Mouse (Mus musculus) monocyte, adult 5-6 weeks (primary cell): ENCODE data around the gene Ebna1bp2. TPM values are rescaled to one million over a fixed set of nuclear protein-coding genes. Genes with fewer than 3 reads are reported as not detected.

ENCODE experiments used
- ATAC-seq: fragments of 153-309, 156-312 bp; replicated peaks from 2 replicates; pipeline ENCODE4 v1.8.0; 2017; ENCODE audit warnings: mild to moderate bottlenecking; ENCODE audit not compliant: low TSS enrichment, insufficient number of reproducible peaks, severe bottlenecking, poor library complexity, low FRiP score
- total RNA-seq: library from RNA; stranded (forward); fragments of 200-1000, 200-491, 200-594 nt; gene quantifications from 3 replicates; pipeline ENCODE4 v1.2.3, GENCODE M21; 2017

The Ebna1bp2 gene
- 40.9 to 70.6 TPM (median 54.9 TPM) in 3 replicates for total RNA-seq

DNA sequence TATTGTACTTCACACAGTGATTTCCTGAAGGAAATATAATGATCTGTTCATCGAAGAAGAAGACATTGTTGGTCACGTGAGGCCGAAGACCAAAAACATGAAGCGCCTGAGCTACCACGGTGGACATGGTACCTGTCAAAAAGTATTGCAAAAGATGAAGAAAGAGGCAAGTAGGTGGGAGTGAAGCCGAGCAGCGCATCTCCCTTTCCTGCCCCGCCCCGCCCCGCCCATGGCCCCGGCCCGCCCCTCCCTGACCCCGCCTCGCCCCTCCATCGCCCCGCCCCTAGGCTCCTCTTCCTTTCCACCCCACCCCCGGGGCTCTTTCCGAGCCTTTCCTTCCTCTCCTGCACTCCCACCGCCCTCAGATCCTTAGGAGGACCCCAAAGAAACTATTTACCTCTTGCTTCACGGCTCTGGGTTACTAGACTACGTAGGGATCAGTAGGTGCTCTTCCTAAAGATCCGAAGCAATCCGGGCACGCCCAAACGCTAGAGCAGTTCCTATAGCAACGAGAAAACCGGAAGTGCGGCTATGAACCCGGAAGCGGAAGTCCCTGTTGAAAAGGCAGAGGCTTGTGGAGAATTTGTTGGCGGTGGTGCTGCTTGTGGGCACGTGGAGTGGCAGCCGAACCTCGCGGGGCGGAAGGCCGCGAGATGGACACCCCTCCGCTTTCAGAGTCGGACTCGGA, at the start of gene Ebna1bp2, which contains the start of gene Cfap57:
Gene Ebna1bp2, plus strand, starts transcription at position 521 of the 688 bp plus-strand sequence.
Gene Cfap57, minus strand, starts transcription at position 499 of the 688 bp plus-strand sequence.
- peak; percentile 89 for ATAC-seq

DNA sequence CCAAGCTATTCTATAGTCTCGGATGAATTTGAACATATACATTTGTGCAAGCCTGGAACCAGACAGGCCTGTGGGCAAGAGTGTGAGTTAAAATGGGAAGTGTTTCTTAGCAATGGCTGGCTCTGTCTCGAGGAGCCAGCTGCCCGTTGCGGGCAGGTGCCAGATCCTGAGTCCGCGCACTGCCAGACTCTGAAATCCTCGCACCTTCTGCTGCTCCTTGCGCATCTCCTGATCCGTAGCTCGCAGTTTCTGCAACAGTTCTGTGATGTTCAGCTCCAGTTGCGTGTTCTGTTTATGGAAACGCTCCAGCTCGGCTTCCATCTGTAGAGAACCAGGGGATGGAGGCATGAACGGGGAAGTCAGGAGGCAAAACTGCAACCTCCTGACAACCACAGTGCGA, 49.2 kb upstream of the Ebna1bp2 start:
- no peak for ATAC-seq

DNA sequence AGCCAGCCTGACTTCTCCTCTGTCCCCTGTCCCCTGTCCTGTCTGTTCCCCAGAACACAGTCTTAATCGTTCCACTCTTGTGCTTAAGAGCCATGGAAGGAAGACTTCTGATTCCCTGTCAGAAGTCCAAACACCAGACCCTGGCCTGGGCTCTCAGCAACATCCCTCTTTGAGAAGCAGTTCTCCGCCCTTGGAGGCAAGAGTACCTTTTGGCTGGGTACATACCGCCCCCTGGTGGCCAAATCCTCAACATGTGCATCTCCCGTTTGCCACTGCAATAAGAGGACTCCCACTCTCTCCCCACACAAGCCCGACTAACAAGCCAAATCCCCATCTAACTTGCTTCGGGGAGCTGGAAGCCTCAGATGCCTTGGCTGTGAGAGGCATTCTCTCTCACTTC, 44.5 kb upstream of the Ebna1bp2 start:
- no peak for ATAC-seq

DNA sequence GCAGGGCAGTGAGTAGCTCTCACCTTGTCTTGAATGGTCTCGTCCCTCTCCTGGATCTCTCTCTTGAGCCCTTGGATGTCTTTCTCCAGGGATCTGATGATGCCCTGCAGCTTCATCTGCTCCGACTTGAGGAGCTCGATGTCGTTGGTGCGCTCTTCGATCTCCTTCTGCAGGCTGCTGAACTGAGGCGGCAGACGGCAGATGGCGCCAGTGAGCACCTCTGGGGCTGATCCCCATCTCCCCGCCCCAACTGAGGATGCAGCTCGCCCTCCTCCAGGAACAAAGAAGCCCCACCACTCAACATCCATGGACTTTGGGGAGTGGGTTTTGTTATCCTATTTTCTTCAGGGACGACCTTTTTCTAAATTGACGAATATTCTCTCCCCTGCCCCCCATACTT, 41.3 kb upstream of the Ebna1bp2 start:
- ATAC-seq: no peak

DNA sequence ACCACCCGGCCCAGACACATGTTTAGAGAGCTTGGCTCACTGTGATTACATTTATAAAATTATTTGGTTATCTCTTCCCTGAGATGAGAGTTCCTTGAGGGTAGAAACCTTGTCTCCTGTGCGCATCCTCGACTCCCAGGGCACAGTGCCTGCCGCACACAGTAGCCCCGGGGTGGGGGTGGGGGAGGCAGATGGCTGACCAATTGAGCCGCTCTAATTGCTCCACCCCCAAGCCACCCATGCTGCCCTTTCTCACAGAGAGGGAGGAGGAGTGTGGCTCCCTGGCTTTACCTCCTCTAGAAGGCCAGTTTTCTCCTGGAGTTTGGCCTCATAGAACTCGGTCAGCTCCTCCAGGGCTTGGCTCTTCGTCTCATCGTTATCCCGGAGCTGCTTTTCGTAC, 39.1 kb upstream of the Ebna1bp2 start:
- ATAC-seq: no peak

DNA sequence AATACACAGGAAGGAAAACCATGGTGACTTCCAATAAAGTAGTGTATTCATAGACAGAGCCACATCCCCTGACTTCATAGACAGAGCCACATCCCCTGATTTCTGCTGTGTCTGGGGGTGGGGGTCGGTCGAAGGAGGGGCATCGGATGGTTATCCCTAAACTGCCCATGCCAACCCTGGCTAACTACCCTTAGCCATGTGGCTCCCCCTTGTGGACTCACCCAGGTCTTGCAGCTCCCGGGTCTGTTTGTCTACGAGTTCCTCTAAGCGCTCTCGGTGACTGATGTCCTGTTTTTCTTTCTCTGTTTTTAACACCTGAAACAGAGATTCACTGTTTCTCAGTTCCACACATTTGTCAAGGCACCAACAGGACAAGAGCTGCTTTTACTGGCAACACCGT, 38.0 kb upstream of the Ebna1bp2 start:
- no peak for ATAC-seq

DNA sequence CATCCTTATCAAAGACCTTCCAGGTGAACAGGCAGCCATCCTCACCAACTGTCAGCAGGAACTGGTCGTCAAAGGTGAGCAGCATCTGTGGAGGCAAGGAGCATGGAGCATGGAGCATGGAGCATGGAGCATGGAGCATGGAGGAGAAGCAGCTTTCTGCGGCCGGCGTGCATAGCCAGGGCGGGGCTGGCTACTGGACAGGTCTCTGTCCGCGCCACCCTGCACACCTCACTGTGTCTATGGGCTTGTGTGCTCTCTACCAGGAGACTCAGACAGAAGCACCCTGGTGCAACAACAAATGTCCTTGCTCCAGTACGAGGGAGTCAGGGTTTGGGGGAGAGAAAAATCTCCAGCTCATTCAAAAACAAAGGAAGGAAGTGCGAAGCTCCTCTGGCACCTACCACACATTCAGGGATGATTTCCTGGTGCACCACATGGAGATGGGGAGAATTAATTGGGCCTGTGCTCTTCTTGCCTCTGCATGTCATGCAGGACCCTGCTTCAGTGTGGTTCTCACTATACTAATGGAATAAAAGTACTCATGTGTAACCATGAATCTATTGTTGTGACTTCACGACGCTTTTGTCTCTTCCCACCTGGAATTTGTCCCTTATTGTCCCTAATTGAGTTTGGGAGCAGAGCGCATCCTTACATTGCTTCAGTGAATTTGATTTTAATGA, 31.4 kb upstream of the Ebna1bp2 start:
- ATAC-seq: no peak

DNA sequence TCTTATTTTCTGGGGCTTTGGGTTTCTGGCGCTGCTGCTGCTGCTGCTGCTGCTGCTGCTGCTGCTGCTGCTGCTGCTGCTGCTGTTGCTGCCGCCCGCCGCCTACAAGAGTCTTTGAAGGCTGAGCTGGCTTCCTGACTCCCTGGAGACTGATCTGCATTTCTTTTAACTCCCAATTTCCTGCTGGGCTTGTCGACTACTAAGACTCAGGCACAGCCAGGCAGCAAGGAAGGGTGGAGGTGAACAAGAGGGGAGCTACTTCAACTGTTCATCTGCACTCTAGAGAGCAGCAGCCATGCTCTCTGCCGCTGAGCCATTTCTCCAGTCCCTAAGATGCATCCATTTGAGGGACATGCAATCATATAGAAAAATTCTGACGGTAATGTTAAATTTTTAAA, 30.9 kb upstream of the Ebna1bp2 start:
- no peak for ATAC-seq

DNA sequence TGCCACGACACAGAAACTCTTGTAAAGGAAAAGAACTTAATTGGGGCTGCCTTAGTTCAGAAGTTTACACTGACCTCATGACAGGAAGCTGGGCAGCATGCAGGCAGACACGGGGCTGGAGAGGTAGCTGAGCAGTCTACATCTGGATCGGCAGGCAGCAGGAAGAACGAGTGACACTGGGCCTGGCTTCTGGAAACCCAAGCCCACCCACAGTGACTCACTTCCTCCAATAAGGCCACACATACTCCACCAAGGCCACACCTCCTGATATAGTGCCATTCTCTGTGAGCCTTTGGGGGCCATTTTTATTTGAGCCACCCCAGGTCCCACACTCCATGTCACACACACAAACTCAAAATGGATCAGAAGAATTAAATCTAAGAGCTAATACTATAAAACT, 16.5 kb upstream of the Ebna1bp2 start:
- ATAC-seq: no peak

DNA sequence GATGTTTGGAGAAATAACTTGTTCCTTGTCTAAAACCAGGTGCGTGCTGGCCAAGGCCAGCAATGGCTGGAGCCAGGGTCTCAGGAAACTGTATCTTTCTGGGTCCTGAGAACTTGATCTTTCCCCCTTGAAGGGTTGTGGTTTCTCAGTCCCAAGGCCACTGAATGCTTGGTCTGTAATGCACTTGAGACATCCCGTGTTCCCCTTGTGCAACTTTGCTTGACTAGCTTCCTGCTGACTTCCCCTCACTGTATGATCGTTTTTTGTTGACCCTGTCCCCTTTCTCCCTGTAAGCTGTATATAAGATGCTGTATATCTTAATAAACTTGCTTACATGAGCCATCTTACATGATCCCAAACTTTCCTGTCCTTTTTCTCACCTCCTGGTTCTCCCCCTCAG, 10.8 kb upstream of the Ebna1bp2 start:
- no peak for ATAC-seq

DNA sequence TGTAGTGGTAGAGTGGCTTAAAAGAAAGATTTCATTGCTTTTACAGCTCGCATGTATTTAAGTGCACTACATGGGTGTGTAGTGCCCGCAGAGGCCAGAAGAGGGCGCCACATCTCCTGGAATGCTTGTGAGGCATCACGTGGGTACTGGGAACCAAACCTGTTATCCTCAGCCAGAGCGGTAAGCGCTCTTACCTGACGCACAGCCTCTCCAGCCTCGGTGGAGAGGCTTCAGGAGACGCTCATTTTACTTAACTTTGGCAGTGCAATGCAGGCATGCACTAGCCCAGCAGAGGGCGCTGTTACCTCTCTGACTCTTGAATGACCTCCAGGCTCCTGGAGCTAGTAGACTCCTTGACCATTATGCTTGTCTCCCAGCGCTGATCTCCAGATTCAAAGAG, 8.0 kb upstream of the Ebna1bp2 start:
- no peak for ATAC-seq

DNA sequence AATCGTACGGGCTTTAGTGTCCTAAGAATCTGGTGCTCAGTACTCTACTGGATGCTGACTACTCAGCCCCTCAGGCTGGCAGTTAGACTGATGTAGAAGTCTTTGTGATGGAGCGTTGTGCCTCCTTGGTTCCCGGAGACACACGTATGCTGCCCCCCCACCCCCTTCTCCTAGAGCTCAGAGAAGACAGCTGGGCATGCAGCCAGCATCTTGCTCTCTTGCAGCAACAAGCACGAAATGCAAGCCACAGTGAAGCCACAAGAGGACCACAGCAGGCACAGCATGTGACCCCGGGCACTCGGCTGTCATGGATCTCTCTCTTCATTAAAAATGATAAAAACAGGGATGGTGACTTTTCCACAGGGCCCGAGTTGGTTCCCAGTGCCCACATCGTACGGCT, 5.2 kb upstream of the Ebna1bp2 start:
- ATAC-seq: no peak

DNA sequence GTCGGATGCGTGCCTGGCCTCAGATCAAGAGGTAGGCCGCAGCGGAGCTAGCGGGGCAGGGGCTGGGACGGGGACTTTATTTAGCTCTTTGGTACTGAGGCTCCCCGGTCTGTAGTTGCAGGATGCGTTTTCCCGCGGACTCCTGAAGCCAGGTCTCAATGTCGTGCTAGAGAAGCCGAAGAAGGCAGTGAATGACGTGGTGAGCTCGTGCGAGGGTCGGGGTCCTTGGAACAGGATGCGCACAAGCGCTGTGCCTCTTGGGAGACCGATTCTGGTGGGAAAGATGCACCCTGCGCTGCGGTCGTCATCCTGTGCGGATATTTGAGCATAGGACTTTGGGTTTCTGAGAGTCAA, 345 bp downstream of the Ebna1bp2 start:
- ATAC-seq: no peak

DNA sequence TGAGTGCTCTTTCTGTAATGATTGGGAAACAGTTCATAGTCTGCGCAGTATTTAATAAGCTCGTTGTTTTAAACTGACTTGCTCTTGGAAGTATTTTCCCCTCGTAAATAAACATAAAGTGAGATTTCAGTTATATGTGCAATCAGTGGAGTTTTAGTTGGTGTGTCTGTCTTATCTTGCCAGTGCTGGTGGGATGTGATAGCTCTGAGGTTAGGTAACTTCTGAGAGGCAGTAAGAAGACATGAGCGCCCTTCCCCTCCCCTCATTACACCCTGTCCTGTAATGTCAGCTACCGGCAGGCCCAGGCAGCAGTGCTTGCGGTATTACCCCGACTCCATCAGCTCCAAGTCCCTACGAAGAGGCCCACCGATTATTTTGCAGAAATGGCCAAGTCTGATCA, 1.2 kb downstream of the Ebna1bp2 start:
- no peak for ATAC-seq

DNA sequence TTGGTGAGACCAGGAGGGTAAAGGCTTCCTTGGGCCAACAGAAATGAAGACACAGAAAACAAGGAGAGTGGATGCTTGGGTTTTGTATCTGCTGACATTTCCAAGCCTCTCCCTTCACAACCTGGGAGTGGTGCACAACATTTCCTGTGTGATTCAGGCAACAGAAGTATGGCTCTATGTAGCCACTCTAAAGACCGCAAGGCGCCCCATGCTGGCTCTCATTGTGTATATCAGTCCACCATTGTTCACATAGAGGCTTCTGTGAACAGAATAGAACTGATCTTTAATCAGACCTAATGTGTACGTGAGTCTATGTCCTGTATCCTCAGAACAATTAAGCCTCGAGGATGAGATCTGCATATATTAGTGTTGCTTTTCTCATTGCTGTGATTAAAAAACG, 9.7 kb downstream of the Ebna1bp2 start:
- no peak for ATAC-seq

DNA sequence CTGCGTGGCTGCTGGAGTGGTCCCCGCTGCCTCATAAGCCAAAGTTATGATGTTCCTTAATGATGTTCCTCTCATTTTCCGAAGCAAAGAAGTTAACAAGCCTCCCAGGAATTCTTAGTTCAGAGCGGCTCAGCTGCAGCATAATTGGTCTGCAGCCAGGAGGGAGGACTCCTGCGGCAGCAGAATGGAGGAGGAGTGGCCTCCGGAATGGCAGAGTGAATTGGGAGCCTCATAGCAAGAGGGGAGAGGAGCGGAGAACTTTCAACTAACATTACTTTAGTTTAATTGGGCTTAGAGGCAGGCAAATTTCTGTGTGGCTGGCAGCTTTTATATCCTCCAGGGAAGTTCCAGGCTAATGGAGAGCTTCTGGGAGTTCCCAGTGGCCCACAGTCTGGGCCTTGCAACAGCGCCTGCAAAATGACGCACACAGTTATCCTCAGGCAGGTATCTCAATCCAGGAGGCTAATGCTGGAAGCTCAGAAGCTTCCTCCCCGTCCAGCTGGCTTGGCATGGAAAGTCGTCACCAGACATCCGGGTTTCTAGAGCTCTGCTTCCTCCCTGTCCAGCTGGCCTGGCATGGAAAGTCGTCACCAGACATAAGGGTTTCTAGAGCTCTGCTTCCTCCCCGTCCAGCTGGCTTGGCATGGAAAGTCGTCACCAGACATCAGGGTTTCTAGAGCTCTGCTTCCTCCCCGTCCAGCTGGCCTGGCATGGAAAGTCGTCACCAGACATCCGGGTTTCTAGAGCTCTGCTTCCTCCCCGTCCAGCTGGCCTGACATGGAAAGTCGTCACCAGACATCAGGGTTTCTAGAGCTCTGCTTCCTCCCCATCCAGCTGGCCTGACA, 22.0 kb downstream of the Ebna1bp2 start:
- ATAC-seq: no peak

DNA sequence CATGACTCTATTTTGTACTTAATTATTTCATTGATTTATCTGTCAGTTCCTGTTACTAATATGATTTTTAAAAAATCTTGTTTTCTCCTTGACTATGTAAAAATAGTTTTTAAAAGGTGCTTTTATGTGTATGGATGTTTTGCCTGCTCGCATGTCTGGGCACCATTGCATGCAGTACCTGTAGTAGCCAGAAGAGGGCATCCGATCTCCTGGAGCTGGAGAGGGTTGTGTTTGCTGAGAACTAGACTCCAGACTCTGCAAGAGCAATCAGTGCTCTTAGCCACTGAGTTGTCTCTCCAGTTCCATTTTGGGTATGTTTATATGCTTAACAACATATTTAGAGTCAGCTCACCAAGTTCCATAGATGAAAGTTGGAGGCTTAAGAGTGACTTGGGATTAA, 24.6 kb downstream of the Ebna1bp2 start:
- ATAC-seq: 0 out of 2 replicates have a peak, but pooled peaks have one; percentile 59

DNA sequence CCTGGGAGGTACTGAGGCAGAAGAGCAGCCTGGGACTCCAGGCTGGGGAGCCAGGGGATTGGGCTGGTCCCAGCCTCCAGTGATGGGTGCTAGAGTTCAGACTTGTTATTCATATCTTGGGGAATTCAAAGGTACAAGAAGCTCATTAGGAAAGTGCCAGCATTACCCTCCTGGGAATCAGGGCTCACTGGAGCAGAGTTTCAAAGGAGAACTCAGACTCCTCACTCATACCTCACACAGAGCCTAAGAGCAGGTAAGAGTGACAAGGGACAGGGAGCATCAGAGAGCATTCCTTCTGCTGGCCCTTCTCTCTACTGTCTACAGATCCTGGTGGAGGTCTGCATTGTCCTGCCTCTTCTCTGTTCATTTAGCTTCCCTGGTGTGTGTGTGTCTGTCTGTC, 38.1 kb downstream of the Ebna1bp2 start, which contains the start of gene Olfr62:
Gene Olfr62, plus strand, starts transcription at position 301 of the 400 bp plus-strand sequence.
- ATAC-seq: no peak
